Mouse (Mus musculus): Measurements from ENCODE around the gene Zfhx3. TPM values are rescaled to one million over a fixed set of nuclear protein-coding genes. Genes with fewer than 3 reads are reported as not detected.

Zfhx3 gene
- polyA plus RNA-seq, 1 experiment from 2014 or later, result 19.8 TPM

- Histone ChIP-seq H3K36me3 (ENCODE audit: insufficient read depth) (no peaks in the 10 kb centered on the region), H3K4me1 (ENCODE audit: insufficient read depth) (peaks cover 14% of the 10 kb centered on the region), H3K9me3 (ENCODE audit: low read depth, low read length) (no peaks in the 10 kb centered on the region), H3K9ac (no peak overlapping the region), H3K4me2 (peak overlapping the region; percentile 39; the same call in 1 of the 2 replicates), H3K4me3 (ENCODE audit: low read depth, low read length) (no peak overlapping the region), H3K27ac (ENCODE audit: low read depth) (peak overlapping the region; percentile 64), H3K27me3 (ENCODE audit: insufficient read depth, low read length) (no peaks in the 10 kb centered on the region)
- no peak for TF ChIP-seq CTCF (IDR thresholded peaks at IDR 0.05; ENCODE audit: low read depth)
- WGBS, result 11% methylated on average over 5 of the region's 5 CpGs
- peak; percentile 84 for ATAC-seq (ENCODE audit: insufficient read depth)
- DNase-seq, result peak; percentile 71
These were observed 670.4 kb downstream of the Zfhx3 start for GRCm38 (mm10) chr8:108612815-108613214.

- Histone ChIP-seq H3K4me3 (ENCODE audit: low read depth, low read length) (no peak overlapping the region), H3K9ac (no peak overlapping the region), H3K36me3 (ENCODE audit: insufficient read depth) (no peaks in the 10 kb centered on the region), H3K27ac (ENCODE audit: low read depth) (peak overlapping the region; percentile 64; the same call in 1 of the 2 replicates), H3K27me3 (ENCODE audit: insufficient read depth, low read length) (no peaks in the 10 kb centered on the region), H3K4me2 (no peak overlapping the region), H3K9me3 (ENCODE audit: low read depth, low read length) (no peaks in the 10 kb centered on the region), H3K4me1 (ENCODE audit: insufficient read depth) (peaks cover 14% of the 10 kb centered on the region)
- ATAC-seq (ENCODE audit: insufficient read depth) (peak; percentile 64), DNase-seq (peak; percentile 85)
- no peak for TF ChIP-seq CTCF (IDR thresholded peaks at IDR 0.05; ENCODE audit: low read depth)
- WGBS, result 33% methylated on average over 2 of the region's 2 CpGs
These were observed 670.8 kb downstream of the Zfhx3 start for GRCm38 (mm10) chr8:108613280-108613679.

- no peaks in the 10 kb centered on the region for H3K9me3 ChIP-seq (ENCODE audit: low read depth, low read length)
- no peak overlapping the region for H3K27ac ChIP-seq (ENCODE audit: low read depth)
- ATAC-seq (ENCODE audit: insufficient read depth) (no peak), DNase-seq (peak; percentile 49)
- H3K4me3 ChIP-seq (ENCODE audit: low read depth, low read length), result no peak overlapping the region
- H3K27me3 ChIP-seq (ENCODE audit: insufficient read depth, low read length), result no peaks in the 10 kb centered on the region
- no peaks in the 10 kb centered on the region for H3K36me3 ChIP-seq (ENCODE audit: insufficient read depth)
- no peak overlapping the region for H3K9ac ChIP-seq
- H3K4me2 ChIP-seq, result no peak overlapping the region
- TF ChIP-seq CTCF (IDR thresholded peaks at IDR 0.05; ENCODE audit: low read depth), result no peak
- H3K4me1 ChIP-seq (ENCODE audit: insufficient read depth), result no peaks in the 10 kb centered on the region
- WGBS, result 24% methylated on average over 7 of the region's 7 CpGs
These were observed 678.9 kb downstream of the Zfhx3 start for GRCm38 (mm10) chr8:108621296-108621695.

- 43% methylated on average over 5 of the region's 5 CpGs for WGBS
- Histone ChIP-seq H3K4me1 (ENCODE audit: insufficient read depth) (no peaks in the 10 kb centered on the region), H3K9ac (no peak overlapping the region), H3K4me3 (ENCODE audit: low read depth, low read length) (no peak overlapping the region), H3K27me3 (ENCODE audit: insufficient read depth, low read length) (no peaks in the 10 kb centered on the region), H3K9me3 (ENCODE audit: low read depth, low read length) (no peaks in the 10 kb centered on the region), H3K36me3 (ENCODE audit: insufficient read depth) (no peaks in the 10 kb centered on the region), H3K4me2 (no peak overlapping the region), H3K27ac (ENCODE audit: low read depth) (no peak overlapping the region)
- ATAC-seq (ENCODE audit: insufficient read depth) (no peak), DNase-seq (no peak)
- no peak for TF ChIP-seq CTCF (IDR thresholded peaks at IDR 0.05; ENCODE audit: low read depth)
These were observed 681.2 kb downstream of the Zfhx3 start for GRCm38 (mm10) chr8:108623660-108624059.

- no peak overlapping the region for H3K9ac ChIP-seq
- no peaks in the 10 kb centered on the region for H3K27me3 ChIP-seq (ENCODE audit: insufficient read depth, low read length)
- WGBS, result 80% methylated on average over 9 of the region's 9 CpGs
- no peak overlapping the region for H3K4me2 ChIP-seq
- no peaks in the 10 kb centered on the region for H3K4me1 ChIP-seq (ENCODE audit: insufficient read depth)
- ATAC-seq (ENCODE audit: insufficient read depth) (no peak), DNase-seq (no peak)
- H3K27ac ChIP-seq (ENCODE audit: low read depth), result no peak overlapping the region
- H3K9me3 ChIP-seq (ENCODE audit: low read depth, low read length), result no peaks in the 10 kb centered on the region
- H3K36me3 ChIP-seq (ENCODE audit: insufficient read depth), result no peaks in the 10 kb centered on the region
- no peak for TF ChIP-seq CTCF (IDR thresholded peaks at IDR 0.05; ENCODE audit: low read depth)
- H3K4me3 ChIP-seq (ENCODE audit: low read depth, low read length), result no peak overlapping the region
These were observed 683.2 kb downstream of the Zfhx3 start for GRCm38 (mm10) chr8:108625571-108626120.

GRCm38 (mm10) chr8:108631069-108631468 lies 688.6 kb downstream of the Zfhx3 start:
- Histone ChIP-seq H3K4me3 (ENCODE audit: low read depth, low read length) (no peak overlapping the region), H3K9me3 (ENCODE audit: low read depth, low read length) (no peaks in the 10 kb centered on the region), H3K36me3 (ENCODE audit: insufficient read depth) (no peaks in the 10 kb centered on the region), H3K4me1 (ENCODE audit: insufficient read depth) (no peaks in the 10 kb centered on the region), H3K4me2 (no peak overlapping the region), H3K27me3 (ENCODE audit: insufficient read depth, low read length) (no peaks in the 10 kb centered on the region), H3K27ac (ENCODE audit: low read depth) (no peak overlapping the region), H3K9ac (no peak overlapping the region)
- DNase-seq, result no peak
- no peak for ATAC-seq (ENCODE audit: insufficient read depth)
- WGBS, result 82% methylated on average over 1 of the region's 1 CpGs
- TF ChIP-seq CTCF (IDR thresholded peaks at IDR 0.05; ENCODE audit: low read depth), result no peak

- Histone ChIP-seq H3K27me3 (ENCODE audit: insufficient read depth, low read length) (no peaks in the 10 kb centered on the region), H3K4me3 (ENCODE audit: low read depth, low read length) (no peak overlapping the region), H3K9me3 (ENCODE audit: low read depth, low read length) (no peaks in the 10 kb centered on the region), H3K36me3 (ENCODE audit: insufficient read depth) (no peaks in the 10 kb centered on the region), H3K27ac (ENCODE audit: low read depth) (no peak overlapping the region), H3K9ac (no peak overlapping the region), H3K4me2 (no peak overlapping the region), H3K4me1 (ENCODE audit: insufficient read depth) (no peaks in the 10 kb centered on the region)
- no peak for TF ChIP-seq CTCF (IDR thresholded peaks at IDR 0.05; ENCODE audit: low read depth)
- WGBS, result 68% methylated on average over 3 of the region's 3 CpGs
- no peak for DNase-seq
- no peak for ATAC-seq (ENCODE audit: insufficient read depth)
These were observed 691.8 kb downstream of the Zfhx3 start for GRCm38 (mm10) chr8:108634282-108634681.

All from lung, embryonic 14.5 days (tissue).